Mouse (Mus musculus): ENCODE results near the gene Serpinb2. TPM values are rescaled to one million over a fixed set of nuclear protein-coding genes. Genes with fewer than 3 reads are reported as not detected.

Gene Serpinb2
- polyA plus RNA-seq, 1 experiment from 2014 or later = 0.60 TPM

- no peak overlapping the region for H3K27ac ChIP-seq (ENCODE audit: low read length)
- WGBS = 74% methylated on average over 8 of the region's 8 CpGs
- TF ChIP-seq EP300 (IDR thresholded peaks at IDR 0.05) (no peak), CTCF (IDR thresholded peaks at IDR 0.05) (no peak)
These were observed 5.2 kb upstream of the Serpinb2 start for GRCm38 (mm10) chr1:107505898-107506562.

DNA sequence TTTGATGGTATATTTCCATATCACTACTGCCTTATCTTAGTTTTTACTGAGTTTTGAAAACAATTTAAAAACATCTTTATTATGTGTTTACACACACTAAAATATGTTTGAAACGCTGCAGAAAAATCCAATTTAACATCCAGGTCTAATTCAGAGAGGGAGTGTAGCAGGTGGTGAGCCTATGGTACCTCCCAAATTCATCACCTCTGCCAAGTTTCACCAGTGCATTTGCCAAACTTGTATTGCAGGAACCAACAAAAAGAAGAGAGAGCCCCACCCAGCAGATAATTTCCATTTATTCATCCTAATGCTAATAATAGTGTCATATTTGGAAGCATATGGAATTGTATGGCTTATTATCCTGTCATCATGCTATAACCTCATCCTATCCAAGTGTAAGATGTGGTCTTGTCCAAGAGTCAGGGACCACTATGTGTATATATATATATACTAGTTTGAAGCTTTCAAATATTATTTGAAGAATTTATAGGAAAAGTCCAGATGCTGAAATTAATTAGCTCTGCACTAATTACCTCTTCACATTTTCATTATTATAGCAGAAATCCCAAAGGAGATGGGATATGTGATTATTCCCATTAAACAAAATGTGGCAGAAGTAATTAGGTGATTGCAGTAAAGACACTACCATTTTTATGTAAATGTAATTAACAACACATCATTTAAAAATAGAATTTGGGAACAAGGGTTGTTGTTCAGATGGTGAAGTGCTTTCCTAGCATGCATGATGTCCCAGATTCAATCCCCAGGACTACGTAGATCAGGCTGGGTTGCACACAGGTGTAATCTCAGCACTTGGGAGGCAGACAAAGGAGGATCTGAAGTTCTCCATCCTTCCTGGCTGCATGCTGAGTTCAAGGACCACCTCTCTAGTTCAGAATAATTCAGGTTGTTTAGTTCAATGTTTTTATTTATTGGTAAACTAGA, 1.2 kb downstream of the Serpinb2 start:
- Histone ChIP-seq H3K9me3 (ENCODE audit: low read length) (no peaks in the 10 kb centered on the region), H3K27me3 (replicated peaks; ENCODE audit: insufficient read depth, low read length) (no peaks in the 10 kb centered on the region), H3K9ac (replicated peaks; ENCODE audit: low read depth) (no peak overlapping the region), H3K4me1 (ENCODE audit: insufficient read depth, low read depth, low read length) (no peaks in the 10 kb centered on the region), H3K4me3 (ENCODE audit: low read depth, low read length) (no peak overlapping the region), H3K4me2 (replicated peaks; ENCODE audit: low read depth, low read length) (no peak overlapping the region), H3K27ac (ENCODE audit: low read length) (no peak overlapping the region), H3K36me3 (ENCODE audit: insufficient read depth, low read length) (no peaks in the 10 kb centered on the region)
- TF ChIP-seq EP300 (IDR thresholded peaks at IDR 0.05) (no peak), CTCF (IDR thresholded peaks at IDR 0.05) (no peak)
- no peak for DNase-seq (ENCODE audit: low spot score)
- no peak for ATAC-seq
- 53% methylated on average over 2 of the region's 2 CpGs for WGBS

More at GRCm38 (mm10) chr1:107505898-107506562, 5.2 kb upstream of the Serpinb2 start:
- Histone ChIP-seq H3K4me2 (replicated peaks; ENCODE audit: low read depth, low read length) (no peak overlapping the region), H3K9ac (replicated peaks; ENCODE audit: low read depth) (no peak overlapping the region), H3K4me3 (ENCODE audit: low read depth, low read length) (no peak overlapping the region), H3K9me3 (ENCODE audit: low read length) (no peaks in the 10 kb centered on the region), H3K27me3 (replicated peaks; ENCODE audit: insufficient read depth, low read length) (no peaks in the 10 kb centered on the region), H3K4me1 (ENCODE audit: insufficient read depth, low read depth, low read length) (no peaks in the 10 kb centered on the region), H3K36me3 (ENCODE audit: insufficient read depth, low read length) (no peaks in the 10 kb centered on the region)
- no peak for ATAC-seq
- DNase-seq (ENCODE audit: low spot score) = no peak

GRCm38 (mm10) chr1:107513530-107513929, 2.3 kb downstream of the Serpinb2 start:
- no peak overlapping the region for H3K9ac ChIP-seq (replicated peaks; ENCODE audit: low read depth)
- TF ChIP-seq CTCF (IDR thresholded peaks at IDR 0.05) (no peak), EP300 (IDR thresholded peaks at IDR 0.05) (no peak)
- DNase-seq (ENCODE audit: low spot score) (no peak), ATAC-seq (no peak)
- no peaks in the 10 kb centered on the region for H3K27me3 ChIP-seq (replicated peaks; ENCODE audit: insufficient read depth, low read length)
- no peaks in the 10 kb centered on the region for H3K9me3 ChIP-seq (ENCODE audit: low read length)
- H3K27ac ChIP-seq (ENCODE audit: low read length) = no peak overlapping the region
- no peaks in the 10 kb centered on the region for H3K36me3 ChIP-seq (ENCODE audit: insufficient read depth, low read length)
- H3K4me3 ChIP-seq (ENCODE audit: low read depth, low read length) = no peak overlapping the region
- no peak overlapping the region for H3K4me2 ChIP-seq (replicated peaks; ENCODE audit: low read depth, low read length)
- H3K4me1 ChIP-seq (ENCODE audit: insufficient read depth, low read depth, low read length) = no peaks in the 10 kb centered on the region
- 86% methylated on average over 1 of the region's 1 CpGs for WGBS

GRCm38 (mm10) chr1:107515839-107516498, 4.7 kb downstream of the Serpinb2 start:
- WGBS = 52% methylated on average over 2 of the region's 2 CpGs
- H3K27ac ChIP-seq (ENCODE audit: low read length) = no peak overlapping the region
- no peaks in the 10 kb centered on the region for H3K9me3 ChIP-seq (ENCODE audit: low read length)
- no peak for DNase-seq (ENCODE audit: low spot score)
- TF ChIP-seq EP300 (IDR thresholded peaks at IDR 0.05) (no peak), CTCF (IDR thresholded peaks at IDR 0.05) (no peak)
- H3K4me2 ChIP-seq (replicated peaks; ENCODE audit: low read depth, low read length) = no peak overlapping the region
- H3K9ac ChIP-seq (replicated peaks; ENCODE audit: low read depth) = no peak overlapping the region
- no peak overlapping the region for H3K4me3 ChIP-seq (ENCODE audit: low read depth, low read length)
- ATAC-seq = no peak
- no peaks in the 10 kb centered on the region for H3K4me1 ChIP-seq (ENCODE audit: insufficient read depth, low read depth, low read length)
- no peaks in the 10 kb centered on the region for H3K27me3 ChIP-seq (replicated peaks; ENCODE audit: insufficient read depth, low read length)
- no peaks in the 10 kb centered on the region for H3K36me3 ChIP-seq (ENCODE audit: insufficient read depth, low read length)

GRCm38 (mm10) chr1:107525592-107525991, 14.4 kb downstream of the Serpinb2 start:
- Histone ChIP-seq H3K9ac (replicated peaks; ENCODE audit: low read depth) (no peak overlapping the region), H3K9me3 (ENCODE audit: low read length) (no peaks in the 10 kb centered on the region), H3K4me2 (replicated peaks; ENCODE audit: low read depth, low read length) (no peak overlapping the region), H3K4me3 (ENCODE audit: low read depth, low read length) (no peak overlapping the region), H3K36me3 (ENCODE audit: insufficient read depth, low read length) (no peaks in the 10 kb centered on the region), H3K4me1 (ENCODE audit: insufficient read depth, low read depth, low read length) (no peaks in the 10 kb centered on the region), H3K27ac (ENCODE audit: low read length) (no peak overlapping the region), H3K27me3 (replicated peaks; ENCODE audit: insufficient read depth, low read length) (no peaks in the 10 kb centered on the region)
- TF ChIP-seq EP300 (IDR thresholded peaks at IDR 0.05) (no peak), CTCF (IDR thresholded peaks at IDR 0.05) (no peak)
- WGBS = 64% methylated on average over 4 of the region's 4 CpGs
- DNase-seq (ENCODE audit: low spot score) (no peak), ATAC-seq (no peak)
